Mouse (Mus musculus) neutrophil, adult 83 days (primary cell): ENCODE measurements around the gene Nt5dc1. TPM values are rescaled to one million over a fixed set of nuclear protein-coding genes. Genes with fewer than 3 reads are reported as not detected.

Experiments used
- total RNA-seq, 2 experiments: library from RNA; stranded (reverse); gene quantifications; one replicate each; pipeline ENCODE4 v1.2.4; 2023

Gene Nt5dc1
- 10 to 100 TPM; 44.8 to 45.8 TPM for total RNA-seq

GRCm38 (mm10) chr10:34418204-34418756 lies at the start of gene Nt5dc1:
Gene Nt5dc1 (minus strand): TSS chr10:34418552.

GRCm38 (mm10) chr10:34389681-34390080 lies 28.7 kb downstream of the Nt5dc1 start, which contains the start of gene Col10a1:
Gene Col10a1 (plus strand): TSS chr10:34389981.

GRCm38 (mm10) chr10:34297299-34297979 lies 120.9 kb downstream of the Nt5dc1 start, which contains the start of gene Tspyl4:
Gene Tspyl4 (plus strand): TSS chr10:34297442.

GRCm38 (mm10) chr10:34281962-34282388 lies 136.4 kb downstream of the Nt5dc1 start, which contains the start of gene Tspyl1:
Gene Tspyl1 (plus strand): TSS chr10:34282190.

Other genes with a start within 250 kb of the Nt5dc1 start
- 10 to 100 TPM; 11.5 to 12.3 TPM for gene Dse, start 210.8 kb downstream of the Nt5dc1 start, total RNA-seq
- gene Tspyl1, start 136.4 kb downstream of the Nt5dc1 start, total RNA-seq, result 10 to 100 TPM; 69.1 to 71.3 TPM
- 1 to 10 TPM; 1.6 to 1.7 TPM for gene Tspyl4, start 121.1 kb downstream of the Nt5dc1 start, total RNA-seq
- gene Col10a1, start 28.6 kb downstream of the Nt5dc1 start, total RNA-seq, result not detected
- gene Frk, start 64.8 kb upstream of the Nt5dc1 start, total RNA-seq, result not detected